Mouse (Mus musculus) cerebellum, adult 2 months (tissue): ENCODE data around the gene Kcnmb4. TPM values are rescaled to one million over a fixed set of nuclear protein-coding genes. Genes with fewer than 3 reads are reported as not detected.
A peak's percentile ranks its signal among the peaks of the same experiment; 100 is the strongest.

Source experiments
- DNase-seq, 2 experiments: peaks; one replicate each; pipeline ENCODE4 v3.0.0; 2021
- H3K27ac ChIP-seq: fragments of 200-500 bp; 2 replicates; pipeline ENCODE4 v1.5.1; 2012; ENCODE audit warnings: low read length, control low read depth, inconsistent platforms; ENCODE audit not compliant: insufficient read depth
- H3K27me3 ChIP-seq: fragments of 200-500 bp; 2 replicates; pipeline ENCODE4 v1.6.1; 2012; ENCODE audit warnings: inconsistent platforms, mild to moderate bottlenecking, low read length, moderate library complexity; ENCODE audit not compliant: control insufficient read depth, insufficient read depth
- H3K4me1 ChIP-seq: fragments of 200-500 bp; 2 replicates; pipeline ENCODE4 v1.6.1; 2011; ENCODE audit warnings: low read length; ENCODE audit not compliant: control insufficient read depth, insufficient read depth
- H3K4me3 ChIP-seq: fragments of 200-500 bp; replicated peaks from 2 replicates; pipeline ENCODE3; 2011; ENCODE audit warnings: mild to moderate bottlenecking, low read depth, low read length, control low read depth; ENCODE audit not compliant: insufficient read depth
- CTCF ChIP-seq: fragments of 200-500 bp; IDR thresholded peaks from 2 replicates; pipeline ENCODE4 v1.5.1; 2011; ENCODE audit warnings: low read depth, mild to moderate bottlenecking, control low read depth, low read length, moderate library complexity, borderline replicate concordance; ENCODE audit not compliant: insufficient read depth
- POLR2A ChIP-seq: fragments of 200-500 bp; IDR thresholded peaks from 2 replicates; pipeline ENCODE4 v1.6.1; 2011; ENCODE audit warnings: low read length, control low read depth, borderline replicate concordance; ENCODE audit not compliant: insufficient read depth
- WGBS: fragments of 180-500 bp; shearing (Covaris S2); methylation state at CpG from one replicate; pipeline ENCODE4 v1.1.7; 2018; 5-methylcytosine and 5-hydroxymethylcytosine counted together
- polyA plus RNA-seq: library from polyadenylated mRNA; depleted of rRNA; stranded (reverse); fragments of >200 nt; gene quantifications from 2 replicates; pipeline ENCODE4 v1.2.3, GENCODE M21; 2012

The Kcnmb4 gene
- polyA plus RNA-seq, 1 experiment = 88.8 TPM

GRCm38 (mm10) chr10:116394585-116394984, 79.1 kb downstream of the Kcnmb4 start:
- no peak for TF ChIP-seq CTCF
- TF ChIP-seq POLR2A = no peak
- Histone ChIP-seq H3K27me3 (no peaks in the 10 kb centered on the region), H3K27ac (no peak overlapping the region), H3K4me3 (no peak overlapping the region), H3K4me1 (no peaks in the 10 kb centered on the region)
- 29% methylated on average over 3 of the region's 4 CpGs for WGBS
- no peak for DNase-seq

- WGBS = 58% methylated on average over 9 of the region's 9 CpGs
- no peak for TF ChIP-seq CTCF
- no peak for TF ChIP-seq POLR2A
- no peak for DNase-seq
These were observed 79.7 kb downstream of the Kcnmb4 start for GRCm38 (mm10) chr10:116393790-116394475.

DNA sequence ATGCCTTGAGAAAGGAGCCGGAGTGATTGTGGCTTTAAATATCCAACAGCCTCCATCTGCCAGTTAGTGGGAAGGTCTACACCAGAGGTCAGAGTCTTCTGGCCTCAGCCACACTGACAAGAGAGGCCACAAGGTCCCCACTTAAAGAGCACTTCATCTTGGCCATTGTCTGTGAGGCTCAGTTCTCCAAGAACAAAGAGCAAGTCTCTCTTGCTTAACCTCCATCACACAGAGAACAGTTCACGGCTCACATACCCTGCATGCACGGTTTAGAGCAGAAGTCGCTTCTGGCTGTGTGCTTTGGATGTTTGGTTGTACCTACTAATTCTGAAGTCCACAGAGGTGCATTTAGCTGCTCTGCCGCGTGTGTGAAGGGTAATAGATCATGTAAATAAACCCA, 84.8 kb downstream of the Kcnmb4 start:
- Histone ChIP-seq H3K27me3 (no peaks in the 10 kb centered on the region), H3K27ac (no peak overlapping the region), H3K4me1 (peaks cover 6% of the 10 kb centered on the region), H3K4me3 (no peak overlapping the region)
- TF ChIP-seq POLR2A (no peak), CTCF (no peak)
- WGBS = 75% methylated on average over 6 of the region's 6 CpGs
- DNase-seq = no peak

More at GRCm38 (mm10) chr10:116393790-116394475, 79.7 kb downstream of the Kcnmb4 start:
- Histone ChIP-seq H3K4me1 (no peaks in the 10 kb centered on the region), H3K4me3 (no peak overlapping the region), H3K27me3 (no peaks in the 10 kb centered on the region), H3K27ac (no peak overlapping the region)

DNA sequence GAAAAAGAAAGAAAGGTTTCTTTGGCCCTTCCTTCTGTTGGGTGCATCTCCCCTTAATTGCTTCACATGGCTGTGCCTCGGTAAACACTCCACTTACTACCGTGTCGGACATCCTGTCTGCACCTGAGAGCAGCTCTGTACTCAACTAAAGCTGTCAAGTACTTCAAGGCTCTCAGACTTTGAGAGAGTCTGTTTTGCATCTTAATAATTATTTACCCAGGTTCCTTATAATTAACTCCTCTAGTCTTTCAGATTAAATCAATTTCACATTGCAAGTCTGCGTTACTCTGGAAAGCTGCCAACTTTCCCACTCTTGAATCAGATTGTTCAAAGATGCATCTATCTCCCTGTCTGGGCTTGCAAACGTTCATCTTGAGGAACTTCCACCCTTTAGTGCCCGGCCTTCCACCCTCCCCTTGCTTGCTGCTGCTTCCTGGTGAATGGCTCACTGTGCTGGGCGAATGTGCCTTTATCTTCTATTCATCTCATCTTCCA, 87.2 kb downstream of the Kcnmb4 start:
- Histone ChIP-seq H3K27ac (no peak overlapping the region), H3K4me1 (peaks cover 6% of the 10 kb centered on the region), H3K27me3 (no peaks in the 10 kb centered on the region), H3K4me3 (no peak overlapping the region)
- 34% methylated on average over 7 of the region's 7 CpGs for WGBS
- TF ChIP-seq POLR2A (no peak), CTCF (no peak)
- DNase-seq = peak; percentile 30 to 38

- WGBS = 75% methylated on average over 4 of the region's 4 CpGs
- no peak overlapping the region for H3K4me3 ChIP-seq
- no peak for TF ChIP-seq POLR2A
- TF ChIP-seq CTCF = no peak
- peaks cover 6% of the 10 kb centered on the region for H3K4me1 ChIP-seq
- H3K27ac ChIP-seq = no peak overlapping the region
- DNase-seq = no peak
- H3K27me3 ChIP-seq = no peaks in the 10 kb centered on the region
These were observed 89.3 kb downstream of the Kcnmb4 start for GRCm38 (mm10) chr10:116384401-116384800.

DNA sequence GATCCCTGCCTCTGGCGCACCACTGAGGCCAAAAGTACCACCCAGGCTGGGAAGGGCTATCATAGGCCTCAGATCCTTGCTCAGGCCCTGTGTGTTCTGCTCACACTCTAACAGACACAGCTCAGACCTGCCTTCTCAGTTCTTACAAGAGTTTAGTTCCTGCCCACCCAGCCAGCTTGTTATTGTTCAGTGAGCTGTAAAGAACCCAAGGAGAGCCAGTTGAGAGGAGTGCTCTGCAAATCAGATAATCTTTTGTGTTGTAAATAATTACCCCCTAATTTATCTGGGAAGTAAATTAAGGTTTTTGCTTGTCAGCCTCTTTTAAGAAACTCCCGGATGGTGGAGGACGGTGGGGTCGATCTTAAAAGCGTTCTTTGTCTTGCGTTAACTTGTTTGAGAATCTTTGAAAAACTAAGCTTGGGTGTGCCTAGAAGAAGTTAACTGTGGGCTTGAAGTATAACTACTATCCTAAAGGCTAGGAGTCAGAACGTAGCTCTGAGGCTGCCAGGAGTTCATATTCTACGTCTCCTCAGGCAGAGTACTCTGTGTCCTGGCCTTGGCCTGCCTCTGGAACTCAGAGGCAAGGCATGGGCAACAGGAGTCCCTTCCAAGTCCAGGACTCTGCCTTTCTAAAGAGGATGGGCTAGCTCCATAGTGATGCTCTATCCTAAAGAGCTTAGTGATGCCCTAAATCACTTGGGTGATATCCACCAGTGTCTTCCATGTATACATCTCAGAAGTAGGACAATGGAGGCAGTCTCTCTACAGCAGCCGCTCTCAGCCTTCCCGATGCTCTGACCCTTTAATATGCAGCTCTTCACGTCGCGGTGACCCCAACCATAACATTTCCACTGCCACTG, 90.6 kb downstream of the Kcnmb4 start:
- WGBS = 81% methylated on average over 13 of the region's 13 CpGs
- DNase-seq = no peak
- TF ChIP-seq POLR2A = no peak
- TF ChIP-seq CTCF = no peak

GRCm38 (mm10) chr10:116376853-116377252, 96.8 kb downstream of the Kcnmb4 start:
- Histone ChIP-seq H3K4me3 (no peak overlapping the region), H3K27ac (no peak overlapping the region), H3K4me1 (peaks cover 6% of the 10 kb centered on the region; the same call in 1 of the 2 replicates), H3K27me3 (no peaks in the 10 kb centered on the region)
- DNase-seq = no peak
- TF ChIP-seq POLR2A = no peak
- no peak for TF ChIP-seq CTCF
- WGBS = 63% methylated on average over 4 of the region's 4 CpGs

More for the DNA sequence above, 90.6 kb downstream of the Kcnmb4 start:
- no peak overlapping the region for H3K27ac ChIP-seq
- no peaks in the 10 kb centered on the region for H3K27me3 ChIP-seq
- H3K4me3 ChIP-seq = no peak overlapping the region
- H3K4me1 ChIP-seq = peaks cover 6% of the 10 kb centered on the region
